In the genomic region with DNA sequence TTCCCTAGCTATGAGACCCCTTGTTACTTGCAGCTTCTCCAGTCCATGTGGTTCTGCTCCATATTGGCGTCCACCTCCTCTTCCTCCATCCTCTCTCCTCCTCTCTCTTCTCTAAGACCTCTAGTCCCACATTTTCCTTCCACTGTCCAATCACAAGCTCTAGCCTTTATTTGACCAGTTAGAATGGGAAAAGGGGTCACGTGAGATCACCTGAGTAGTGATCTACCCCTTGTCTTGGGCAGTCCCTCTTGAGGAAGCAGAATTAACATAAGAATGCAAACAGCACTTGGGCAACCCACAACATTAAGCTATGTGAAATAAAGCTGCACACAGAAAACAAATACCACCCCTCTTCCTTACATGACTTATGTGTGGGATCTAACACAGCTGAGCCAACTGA, we compare ENCODE assay signal across 25 mouse cellular contexts. TPM values are rescaled to one million over a fixed set of nuclear protein-coding genes. Genes with fewer than 3 reads are reported as not detected.
"Had no signal": no experiment of that assay in that cellular context is flagged by ENCODE, and none has a peak within 500 bp of the region (broad histone marks: within the 10 kb centered on the region; RNA-seq: fewer than 3 reads in every experiment).

No protein-coding gene starts in this region.

- DNase-seq: lung, adult 2 months; lung, postnatal 14 days; lung, postnatal 36 days; right cerebral cortex, postnatal 14 days; thymus, adult 2 months; thymus, postnatal 25 days; thymus, postnatal 4 days had no signal

- H3K4me1 ChIP-seq: lung, embryonic 15.5 days; midbrain, embryonic 13.5 days; midbrain, embryonic 15.5 days; neural tube, embryonic 12.5 days; stomach, embryonic 15.5 days had no signal

- H3K27me3 ChIP-seq: lung, embryonic 15.5 days; midbrain, embryonic 13.5 days; midbrain, embryonic 15.5 days; neural tube, embryonic 12.5 days; stomach, embryonic 15.5 days had no signal

- H3K27ac ChIP-seq: lung, embryonic 15.5 days; macrophage; midbrain, embryonic 13.5 days; midbrain, embryonic 15.5 days; neural tube, embryonic 12.5 days; stomach, embryonic 15.5 days; stomach, postnatal 0 days had no signal

- H3K36me3 ChIP-seq: lung, embryonic 15.5 days; midbrain, embryonic 13.5 days; midbrain, embryonic 15.5 days; neural tube, embryonic 12.5 days; stomach, embryonic 15.5 days had no signal

- H3K9me3 ChIP-seq: lung, embryonic 15.5 days; midbrain, embryonic 15.5 days; neural tube, embryonic 12.5 days; stomach, embryonic 15.5 days had no signal

- H3K4me3 ChIP-seq: lung, embryonic 15.5 days; megakaryocyte, embryonic 14.5 days; midbrain, embryonic 13.5 days; midbrain, embryonic 15.5 days; neural tube, embryonic 12.5 days; stomach, embryonic 15.5 days had no signal

RNA-seq across cellular contexts. Expression of gene Gm17651, which starts 53.3 kb away (rescaled TPM):
- total RNA-seq: megakaryocyte progenitor cell, adult 5-6 weeks; midbrain, postnatal 0 days; monocyte, adult 5-6 weeks; neutrophil, adult 5-6 weeks had no signal
- polyA plus RNA-seq: lung, adult 2 months; lung, embryonic 15.5 days; lung, postnatal 0 days; macrophage; midbrain, embryonic 11.5 days; midbrain, embryonic 13.5 days; midbrain, embryonic 15.5 days; midbrain, postnatal 0 days; neural tube, embryonic 12.5 days; neural tube, embryonic 14.5 days; spleen, adult 2 months; stomach, embryonic 15.5 days; stomach, postnatal 0 days; testis, adult 2 months; thymus, adult 2 months; urinary bladder, adult 2 months had no signal
